Mouse (Mus musculus) adrenal gland, postnatal 36 days (tissue): ENCODE data around the gene Dlgap4. TPM values are rescaled to one million over a fixed set of nuclear protein-coding genes. Genes with fewer than 3 reads are reported as not detected.

ENCODE experiments used
- DNase-seq, 2 experiments: peaks; one replicate each; pipeline ENCODE4 v3.0.0; 2021; ENCODE audit warnings: mixed read lengths in 1 of 2
- total RNA-seq, 2 experiments: library from RNA; stranded (reverse); gene quantifications; 2 replicates each; pipeline ENCODE4 v1.2.3; 2021

Dlgap4 gene
- total RNA-seq, 2 experiments from 2014 or later: 45.4 to 47.3 TPM

DNA sequence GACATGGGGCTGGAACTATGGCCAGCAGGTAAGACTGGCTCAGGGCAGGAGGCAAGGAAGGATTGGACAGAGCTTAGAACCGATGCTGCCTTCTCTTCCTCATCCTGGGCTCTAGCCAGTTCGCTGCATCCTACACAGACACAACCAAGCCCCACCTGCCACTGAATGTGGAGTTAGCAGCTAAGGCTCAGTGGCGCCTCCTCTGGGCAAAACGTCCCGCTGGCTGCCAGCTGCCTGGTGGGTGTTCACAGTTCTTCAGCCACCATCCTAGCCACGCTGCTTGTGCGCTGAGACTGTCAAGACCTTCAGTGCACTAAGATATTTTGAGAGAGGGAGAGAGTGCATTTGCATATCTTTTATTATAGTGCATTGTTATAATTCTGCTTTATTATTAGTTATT, 45.2 kb downstream of the Dlgap4 start:
- no peak for DNase-seq

DNA sequence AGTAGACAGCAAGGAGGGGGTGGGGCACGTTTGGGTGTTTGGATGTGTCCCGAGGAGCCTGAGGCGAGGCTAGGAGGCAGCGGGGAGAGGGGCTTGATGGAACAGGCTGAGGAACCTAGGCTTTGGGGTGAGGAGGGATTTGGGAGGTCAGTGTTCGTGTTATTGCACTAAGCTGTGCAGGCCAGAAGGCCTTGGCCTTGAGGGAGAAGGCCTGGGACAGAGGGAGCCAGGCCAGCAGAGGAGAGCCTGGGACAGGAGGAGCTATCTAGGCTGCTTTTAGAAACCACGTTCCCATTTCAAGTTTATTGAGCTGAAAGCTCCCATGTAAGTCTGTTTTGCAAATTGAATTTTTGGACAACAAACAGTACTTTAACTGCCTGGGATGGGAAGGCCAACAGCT, 46.5 kb downstream of the Dlgap4 start:
- DNase-seq: peak; percentile 44 to 57

DNA sequence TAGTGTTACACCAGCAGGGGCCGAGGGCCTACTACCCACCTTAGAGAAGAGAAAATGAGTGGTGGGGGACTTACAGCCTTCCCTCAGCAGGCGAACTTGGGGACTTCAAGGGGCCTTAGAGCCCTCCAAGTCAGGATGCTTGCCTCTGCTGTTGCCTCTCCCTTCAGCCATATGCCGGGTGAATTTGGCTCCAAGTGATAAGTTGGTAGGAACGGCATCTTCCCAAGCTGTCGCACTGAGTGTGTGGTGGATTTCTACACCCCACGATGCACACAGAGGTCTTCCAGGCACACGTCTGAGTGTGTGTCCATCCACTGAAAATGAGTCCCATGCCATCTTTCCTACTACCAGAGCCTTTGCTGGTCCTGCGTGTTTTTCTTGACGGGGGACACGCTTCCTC, 49.7 kb downstream of the Dlgap4 start:
- DNase-seq: no peak

DNA sequence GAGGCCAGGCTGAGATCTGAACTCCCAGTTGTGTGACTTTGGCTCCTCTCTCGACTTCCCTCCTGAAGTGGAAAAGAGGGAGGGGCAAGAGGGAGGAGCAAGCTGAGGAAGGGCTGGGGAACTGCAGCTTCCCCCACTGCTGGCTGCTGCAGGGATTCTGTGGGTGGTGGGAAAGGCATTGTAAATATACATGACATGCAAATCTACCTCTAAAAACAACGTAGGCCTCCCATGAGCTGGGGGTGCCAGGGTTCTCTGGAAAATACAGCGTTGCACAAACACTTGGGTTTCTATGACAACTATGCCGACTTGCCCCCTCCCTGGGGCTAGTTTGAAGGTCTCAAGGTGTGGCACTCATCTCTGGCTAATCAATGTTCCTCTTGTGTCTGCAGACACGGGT, 50.9 kb downstream of the Dlgap4 start:
- DNase-seq: no peak

DNA sequence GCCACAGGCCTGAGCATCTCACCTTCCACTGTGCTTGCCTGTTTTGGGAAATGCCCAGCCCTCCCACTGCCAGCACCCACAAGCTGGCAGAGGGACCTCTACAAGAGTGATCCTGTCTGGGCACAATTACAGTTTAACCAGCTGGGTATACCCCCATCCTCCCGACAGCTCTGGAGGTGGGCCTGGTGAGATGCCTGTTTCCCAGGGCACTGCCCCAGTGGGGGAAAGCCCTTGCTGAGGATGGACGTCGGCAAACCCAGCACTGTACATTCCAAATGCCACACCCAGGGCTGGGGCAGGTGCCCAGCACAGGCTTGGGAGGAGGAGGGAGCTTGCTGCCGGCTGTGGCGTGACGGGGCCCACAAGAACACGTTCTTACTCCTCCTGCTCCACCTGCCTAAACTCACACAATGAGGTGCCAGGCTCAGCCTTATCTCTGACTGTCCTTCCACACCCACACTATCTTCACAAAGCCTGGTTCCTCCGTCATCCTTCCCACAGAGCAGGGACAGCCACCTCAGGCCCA, 51.6 kb downstream of the Dlgap4 start:
- no peak for DNase-seq

DNA sequence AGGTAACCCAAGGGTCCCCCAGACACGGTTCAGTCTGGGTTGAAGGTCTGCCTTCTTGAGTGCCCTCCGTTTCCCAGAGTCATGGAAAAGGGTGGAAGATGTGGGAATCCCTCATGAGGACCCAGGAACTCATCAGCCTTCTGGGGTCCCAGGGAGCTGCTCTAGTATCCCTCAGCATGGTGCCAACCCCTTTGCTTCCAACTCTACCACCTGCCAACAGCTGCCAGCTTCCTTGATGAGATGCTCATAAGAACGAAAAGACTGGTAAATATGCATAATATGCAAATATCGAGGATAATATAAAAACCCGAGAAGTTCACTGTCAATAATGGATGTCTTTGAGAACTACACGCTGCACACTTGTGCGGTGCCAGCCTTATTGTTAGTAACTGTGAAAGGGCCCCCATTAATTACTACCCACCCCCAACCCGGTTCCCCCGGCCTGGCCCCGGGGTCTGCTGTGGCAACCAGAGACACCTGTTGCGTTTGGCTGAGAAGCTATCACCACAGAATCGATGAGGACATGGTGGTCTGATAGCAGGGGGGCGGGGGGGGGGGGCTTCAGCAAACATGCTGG, 52.2 kb downstream of the Dlgap4 start:
- DNase-seq: no peak

DNA sequence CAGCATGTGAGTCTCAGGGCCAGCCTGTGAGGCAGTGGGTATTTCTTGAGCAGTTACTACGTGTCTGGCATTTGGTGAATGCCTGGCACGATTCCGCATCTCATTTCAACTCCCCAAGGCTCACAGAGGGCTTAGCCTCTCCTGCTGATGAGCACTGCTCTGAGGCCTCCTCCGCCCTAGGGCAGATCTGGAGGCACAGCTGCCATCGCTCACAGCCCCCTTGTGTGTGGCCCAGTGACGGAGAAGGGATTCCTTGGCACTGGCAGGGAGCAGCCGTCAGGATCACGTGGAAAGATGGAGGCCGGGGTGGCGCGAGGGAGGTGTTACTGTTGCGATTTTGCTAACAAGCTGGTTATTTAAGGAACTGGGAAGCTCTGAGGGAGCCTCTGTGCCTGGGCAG, 52.7 kb downstream of the Dlgap4 start:
- no peak for DNase-seq

DNA sequence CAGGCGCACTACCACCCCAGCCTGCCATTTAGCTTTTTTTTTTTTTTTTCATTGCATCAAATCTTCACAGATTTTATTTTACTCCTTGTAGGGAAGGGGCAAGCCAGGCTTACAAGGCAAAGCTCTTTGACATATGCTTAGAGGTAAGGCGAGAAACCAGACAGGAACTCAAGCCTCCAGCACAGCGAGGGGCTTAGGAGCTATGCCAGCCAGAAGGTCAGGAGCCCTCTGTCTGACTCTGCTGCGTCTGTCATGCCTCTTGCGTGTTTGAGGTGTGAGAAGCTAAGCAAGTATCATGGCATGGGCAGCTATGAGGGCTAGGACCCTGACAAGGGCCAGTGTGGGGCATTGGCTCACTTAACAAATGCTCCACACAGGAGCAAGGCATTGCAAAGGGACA, 53.8 kb downstream of the Dlgap4 start:
- DNase-seq: no peak

DNA sequence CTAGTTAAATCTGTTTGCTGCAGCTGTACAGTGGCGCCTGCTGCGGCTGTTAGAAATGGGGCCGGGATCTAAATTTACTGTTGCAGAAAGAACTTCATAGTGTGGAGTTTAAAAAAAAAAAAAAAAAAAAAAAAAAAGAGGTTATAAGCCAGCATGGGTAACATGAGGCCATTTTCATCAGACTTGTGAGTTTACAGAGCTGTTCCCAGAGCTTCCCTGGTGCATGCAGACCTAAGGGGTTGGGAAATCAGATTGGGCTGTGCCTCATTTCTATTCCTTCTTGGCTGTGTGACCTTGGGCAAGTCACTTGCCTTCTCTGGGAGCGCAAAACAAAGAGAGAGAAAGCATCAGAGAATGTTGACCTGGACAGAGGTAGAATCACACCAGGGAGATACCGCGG, 55.1 kb downstream of the Dlgap4 start:
- DNase-seq: no peak

DNA sequence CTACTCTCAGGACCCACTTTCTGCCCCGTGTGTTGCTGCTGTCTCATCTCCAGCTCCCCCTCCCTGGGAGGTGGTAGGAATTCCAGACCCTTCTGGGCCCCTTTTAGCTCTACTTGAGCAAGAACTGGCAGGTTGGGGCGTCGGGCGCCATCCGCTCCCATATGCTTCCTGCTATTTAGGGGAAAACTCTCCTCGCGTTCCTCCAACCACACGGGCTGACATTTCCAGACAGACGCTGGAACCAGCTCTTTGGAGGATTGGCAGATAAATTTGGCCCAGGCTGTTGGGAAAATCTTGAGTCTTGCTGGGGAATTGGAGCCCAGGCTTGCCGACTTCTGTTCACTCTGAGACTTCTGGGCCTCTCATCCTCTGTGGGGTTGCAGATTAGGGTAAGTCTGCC, 59.8 kb downstream of the Dlgap4 start:
- no peak for DNase-seq

DNA sequence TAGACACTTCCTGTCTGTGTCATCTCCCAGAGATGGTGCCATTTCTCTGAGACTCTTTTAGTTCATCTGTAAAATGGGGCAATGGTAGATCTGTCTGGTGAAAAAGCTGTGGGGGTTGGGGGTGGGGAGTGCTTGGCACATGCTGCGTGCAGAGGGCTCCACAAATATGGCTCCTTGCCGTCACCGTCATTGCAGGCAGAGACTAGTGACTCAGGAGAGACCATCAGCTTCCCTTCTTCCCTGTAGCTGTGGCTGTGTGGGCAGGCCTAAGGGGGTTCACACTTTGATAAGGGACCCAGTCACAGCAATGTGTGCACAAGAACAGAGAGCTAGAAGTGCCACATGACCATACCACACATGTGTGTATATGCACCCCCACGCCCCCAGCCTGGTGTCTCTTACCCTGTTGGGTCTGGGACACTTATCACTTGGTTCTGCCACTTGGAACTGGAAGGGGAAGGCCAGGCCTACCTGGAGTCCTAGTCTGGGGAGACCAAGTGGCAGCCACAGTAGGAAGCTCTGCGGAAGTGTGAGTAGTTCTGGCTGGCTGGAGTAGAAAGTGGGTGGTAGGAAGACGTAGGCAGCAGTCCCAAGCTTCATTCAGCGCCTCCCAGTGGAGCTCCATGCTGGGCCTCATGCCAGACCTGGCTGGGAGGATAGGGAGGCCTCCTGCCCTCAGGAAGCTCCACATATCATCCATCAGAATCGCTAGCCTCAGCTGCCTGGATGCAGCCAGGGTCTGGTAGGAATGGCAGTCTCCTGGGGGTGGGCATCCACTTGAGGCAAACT, 60.6 kb downstream of the Dlgap4 start:
- DNase-seq: peak; percentile 35 to 48

DNA sequence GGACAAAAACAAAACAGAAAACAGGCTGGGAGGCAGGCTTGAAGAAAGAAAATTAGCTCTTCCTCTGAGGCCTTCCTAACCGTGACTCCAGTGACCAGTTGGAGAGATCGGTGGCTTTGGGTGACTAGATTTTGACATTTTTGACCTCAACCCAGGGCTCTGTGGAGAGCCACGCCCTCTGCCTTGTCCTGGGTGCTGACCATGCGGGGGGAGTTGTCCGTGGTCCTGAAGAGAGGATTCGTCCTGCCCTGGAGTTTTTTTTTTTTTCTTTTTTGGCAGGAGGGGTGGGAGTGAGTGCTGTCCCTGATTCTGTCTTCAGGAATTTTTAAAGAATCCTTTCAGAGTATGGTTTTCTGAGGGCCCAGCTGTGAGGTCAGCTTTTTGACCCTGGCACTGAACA, 63.4 kb downstream of the Dlgap4 start:
- DNase-seq: peak; percentile 60 to 68

DNA sequence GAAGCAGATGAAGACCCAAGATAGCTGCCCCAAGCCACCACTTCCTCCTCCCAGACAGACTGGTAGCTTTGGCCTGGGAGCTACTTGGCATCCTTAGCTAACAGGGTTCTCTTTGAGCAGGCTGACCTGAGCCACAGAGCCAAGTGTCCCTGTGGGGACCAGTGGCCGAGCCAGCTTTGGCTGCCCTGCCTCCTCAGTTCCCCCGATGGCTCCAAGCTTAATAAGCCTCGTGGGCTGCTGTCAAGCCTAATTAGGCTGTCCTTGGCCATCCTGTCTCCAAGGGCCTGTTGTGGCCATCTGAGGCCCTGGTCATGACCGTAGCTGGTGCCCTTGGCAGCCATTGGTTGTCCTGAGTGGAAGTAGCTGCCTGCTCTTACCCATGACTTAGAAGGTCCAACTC, 64.6 kb downstream of the Dlgap4 start:
- no peak for DNase-seq

DNA sequence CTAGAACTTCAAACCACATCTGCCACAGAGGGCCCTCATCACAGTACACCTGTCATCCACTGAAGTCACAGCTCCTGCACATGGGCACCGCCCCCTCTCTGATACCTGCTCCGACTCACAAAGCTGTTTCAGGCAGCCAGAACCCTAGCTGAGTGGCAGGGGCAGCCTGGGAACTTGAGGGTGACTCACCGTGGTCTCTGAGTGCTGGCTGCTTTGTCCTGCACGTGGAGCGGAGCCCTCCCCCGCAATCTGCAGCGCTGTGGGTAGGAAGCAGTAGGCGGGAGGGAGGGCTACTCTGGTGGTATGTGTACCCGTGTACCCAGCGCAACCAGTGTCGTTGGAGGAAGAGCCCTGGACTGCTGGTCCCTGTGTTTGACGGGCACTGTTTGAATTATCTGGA, 69.5 kb downstream of the Dlgap4 start:
- peak; percentile 48 to 52 for DNase-seq

DNA sequence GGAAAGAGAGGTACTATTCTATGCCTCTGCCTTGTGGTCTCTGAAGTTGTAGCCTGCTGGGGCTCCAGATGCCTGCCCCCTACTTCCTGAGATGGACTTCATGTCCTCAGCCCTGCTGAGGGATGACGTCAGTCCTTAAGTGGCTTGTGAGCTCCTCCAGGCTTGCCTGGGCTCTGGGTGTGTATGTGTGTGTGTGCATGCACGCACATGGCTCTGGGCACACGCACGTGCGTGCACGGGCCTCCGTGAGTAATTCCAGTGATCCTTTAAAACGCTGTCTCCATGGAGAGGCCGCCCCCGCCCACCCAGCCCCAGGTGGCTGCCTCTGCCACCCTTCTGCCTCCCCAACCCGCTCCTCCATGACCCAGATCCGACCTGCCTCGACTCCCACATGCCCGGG, 72.5 kb downstream of the Dlgap4 start:
- no peak for DNase-seq

DNA sequence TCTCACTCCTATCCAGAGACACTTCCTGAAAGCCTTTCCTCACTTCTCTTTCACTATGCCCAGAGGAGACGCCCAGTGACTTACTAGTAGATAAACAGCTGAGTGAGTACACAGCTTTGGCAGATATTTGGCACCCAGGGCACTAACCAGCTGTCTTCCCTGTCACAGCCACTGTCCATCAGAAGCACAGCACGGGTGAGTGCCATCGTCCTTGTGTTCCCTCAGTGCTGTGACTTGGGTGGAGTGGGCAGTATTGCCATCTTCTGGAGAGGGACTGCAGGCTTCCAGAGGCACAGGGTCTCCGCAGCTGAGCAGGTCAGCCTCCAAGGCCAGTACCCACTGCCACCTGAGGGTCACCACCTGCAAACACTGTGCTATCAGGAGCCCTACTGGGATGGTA, 73.2 kb downstream of the Dlgap4 start:
- no peak for DNase-seq

DNA sequence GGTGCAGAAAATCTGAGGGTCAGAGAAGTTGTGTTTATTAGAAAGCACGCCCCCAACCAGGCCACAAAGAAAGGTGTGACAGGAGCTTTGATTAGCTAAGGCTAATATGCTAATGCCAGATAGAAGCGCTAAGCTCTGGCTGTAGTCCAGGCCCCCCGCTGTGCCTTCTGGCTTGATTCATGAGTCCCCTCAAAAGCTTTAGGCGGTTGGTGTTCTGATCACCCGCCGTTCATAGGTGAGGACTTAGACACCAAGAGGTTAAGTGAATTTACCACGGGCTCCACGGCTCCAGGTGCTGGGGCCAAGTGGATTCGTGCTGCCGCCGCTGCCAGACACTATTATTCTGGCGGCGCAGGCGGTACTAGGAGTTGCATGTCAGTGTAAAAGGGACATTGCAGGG, 75.1 kb downstream of the Dlgap4 start:
- DNase-seq: no peak

DNA sequence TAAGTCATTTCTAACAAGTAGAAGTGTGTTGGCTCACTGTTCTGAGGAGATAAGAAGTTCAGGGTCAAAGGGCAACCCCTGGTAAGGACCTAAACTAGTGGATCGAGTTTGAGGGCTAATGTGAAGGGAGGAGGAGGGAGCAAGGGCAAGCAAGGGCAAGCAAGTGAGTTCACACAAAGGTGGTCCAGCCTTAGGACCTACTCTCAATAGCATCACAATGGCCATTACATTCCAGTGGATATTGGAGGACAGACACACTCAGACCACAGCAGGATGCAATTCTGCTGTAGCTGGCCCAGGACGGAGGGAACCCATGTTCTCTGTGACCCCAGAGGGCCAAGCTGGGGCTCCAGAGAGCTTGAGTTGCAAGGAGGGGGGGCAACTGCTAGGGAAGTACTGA, 77.3 kb downstream of the Dlgap4 start:
- no peak for DNase-seq

DNA sequence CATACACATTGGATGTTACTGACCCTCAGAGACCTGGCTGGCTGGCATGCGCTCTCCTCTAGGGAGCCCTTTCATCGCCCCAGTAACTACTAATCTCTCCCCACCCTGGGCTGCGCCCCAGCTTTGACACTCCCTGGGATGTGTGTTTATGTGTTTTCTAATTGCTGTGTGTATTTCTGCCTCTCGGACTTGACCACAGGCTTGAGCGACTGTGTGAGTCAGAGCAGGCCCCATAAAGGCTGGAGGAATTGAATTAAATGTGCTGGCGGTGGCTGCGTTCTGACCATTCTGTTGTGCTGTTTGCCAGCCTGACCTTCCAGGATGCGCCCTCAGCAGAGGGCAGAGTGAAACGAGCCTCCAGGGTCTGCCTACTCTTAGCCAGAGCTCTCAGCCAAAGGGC, 78.2 kb downstream of the Dlgap4 start:
- DNase-seq: no peak

DNA sequence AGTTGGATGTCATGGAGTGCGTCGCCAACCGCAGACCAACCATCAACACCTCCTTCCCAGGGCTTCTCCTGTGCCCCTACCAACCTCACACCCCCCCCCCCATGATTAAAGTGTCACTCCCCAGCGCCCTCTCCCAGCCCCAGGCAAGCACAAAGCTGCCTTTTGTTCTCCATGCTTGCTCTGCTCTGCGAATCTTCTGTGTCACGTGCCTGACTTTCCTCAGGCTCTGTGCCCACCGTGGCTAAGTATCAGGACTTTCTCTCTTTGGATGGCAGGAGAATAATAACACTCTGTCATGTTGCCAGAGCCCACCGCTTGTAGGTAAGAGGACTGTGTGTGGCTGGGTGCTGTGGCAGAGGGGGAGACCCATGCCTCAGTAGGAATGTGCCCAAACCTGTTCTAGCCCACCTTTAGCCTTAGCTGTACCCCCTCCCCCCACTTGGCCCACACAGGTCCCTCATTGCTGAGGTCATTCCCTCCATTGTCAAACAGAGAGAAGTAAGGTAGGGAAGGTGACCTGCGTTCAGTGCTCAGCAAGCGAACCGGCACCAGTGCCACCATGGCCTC, 79.8 kb downstream of the Dlgap4 start:
- DNase-seq: no peak

DNA sequence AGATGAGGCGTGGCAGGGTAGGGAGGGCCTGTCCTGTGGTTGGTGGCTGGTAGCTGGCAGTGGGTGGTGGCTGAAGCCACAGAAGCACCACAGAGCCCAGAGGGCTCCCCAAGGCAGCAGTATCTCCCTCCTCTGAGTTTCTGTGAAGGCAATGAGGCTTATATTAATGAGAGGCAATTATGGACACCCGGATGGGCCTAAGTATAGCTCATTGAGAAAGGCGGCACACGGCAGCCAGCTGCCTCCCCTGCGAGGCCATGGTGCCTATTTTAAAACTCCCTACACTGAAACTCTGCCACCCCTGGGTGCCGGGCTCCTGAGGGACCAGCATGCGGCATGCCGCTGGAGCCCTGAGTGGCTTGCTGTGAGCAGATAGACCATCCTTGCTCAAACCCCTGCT, 83.8 kb downstream of the Dlgap4 start:
- no peak for DNase-seq

DNA sequence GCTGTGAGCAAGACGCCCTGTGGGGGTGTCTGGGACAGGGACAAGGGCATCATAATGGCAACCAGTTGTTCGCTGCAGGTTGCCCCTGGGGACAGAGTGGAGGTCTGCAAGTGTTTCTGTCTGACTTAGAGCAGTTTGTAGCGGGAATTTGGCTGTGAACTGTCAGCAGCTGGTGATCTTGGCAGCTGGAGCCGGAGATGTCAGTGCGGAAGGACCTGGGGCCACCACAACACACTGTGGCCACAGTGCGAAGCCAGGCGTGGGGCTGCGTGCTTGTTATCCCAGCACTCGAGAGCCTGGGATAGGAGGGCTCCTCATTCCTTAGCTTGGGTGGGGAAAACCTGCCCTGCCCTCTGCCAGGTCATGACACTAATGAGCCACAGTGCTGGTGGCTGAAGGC, 84.7 kb downstream of the Dlgap4 start:
- no peak for DNase-seq

DNA sequence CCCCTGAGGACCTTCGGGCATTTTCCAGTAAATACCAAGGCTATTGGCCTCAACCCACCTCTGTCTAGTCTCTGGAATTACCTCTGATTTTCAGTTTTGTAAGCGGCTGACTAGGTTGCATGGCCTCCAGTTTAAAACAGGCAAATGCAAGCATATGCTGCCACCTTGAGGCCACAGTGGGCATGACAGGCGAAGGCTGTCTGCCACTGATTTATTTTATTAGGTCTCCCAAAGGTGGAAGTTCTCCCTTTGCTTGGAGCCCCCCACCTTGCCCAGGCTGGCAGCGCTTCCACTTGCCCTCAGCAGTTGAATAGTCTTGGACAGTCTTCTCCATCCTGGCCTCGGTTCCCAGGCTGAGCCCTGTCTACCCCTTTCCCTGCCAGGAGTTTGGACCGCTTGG, 92.0 kb downstream of the Dlgap4 start:
- peak; percentile 85 to 86 for DNase-seq

DNA sequence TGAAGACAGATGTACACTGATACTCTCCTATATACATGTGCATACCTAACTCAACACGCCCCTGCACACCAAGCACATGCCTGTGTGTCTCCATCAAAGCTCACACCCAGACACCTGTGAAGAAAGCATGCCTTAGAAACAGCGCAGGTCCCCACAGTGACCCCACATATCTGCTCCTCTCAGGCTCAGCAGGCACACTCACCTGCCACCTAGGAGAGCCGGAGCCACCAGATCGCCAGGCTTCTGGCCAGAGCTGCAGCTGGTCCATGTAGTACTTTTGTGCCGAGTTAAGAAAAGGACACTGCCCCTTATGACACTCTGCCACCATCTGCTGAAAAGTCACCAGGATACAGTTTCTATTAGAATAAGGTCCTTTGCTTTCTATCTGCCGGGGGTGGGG, 103.2 kb downstream of the Dlgap4 start:
- no peak for DNase-seq
